Mouse (Mus musculus): Measurements from ENCODE around the gene Nkx1-2.

Gene Nkx1-2

GRCm38 (mm10) chr7:132605689-132606088 lies 6.3 kb upstream of the Nkx1-2 start:
- DNase-seq (ENCODE audit: extremely low spot score, low read depth, low spot score), result no peak

- DNase-seq (ENCODE audit: extremely low spot score, low read depth, low spot score), result no peak
Observed at GRCm38 (mm10) chr7:132604720-132605119, 5.3 kb upstream of the Nkx1-2 start.

GRCm38 (mm10) chr7:132600926-132601325 lies 1.5 kb upstream of the Nkx1-2 start:
- no peak for DNase-seq (ENCODE audit: extremely low spot score, low read depth, low spot score)

DNA sequence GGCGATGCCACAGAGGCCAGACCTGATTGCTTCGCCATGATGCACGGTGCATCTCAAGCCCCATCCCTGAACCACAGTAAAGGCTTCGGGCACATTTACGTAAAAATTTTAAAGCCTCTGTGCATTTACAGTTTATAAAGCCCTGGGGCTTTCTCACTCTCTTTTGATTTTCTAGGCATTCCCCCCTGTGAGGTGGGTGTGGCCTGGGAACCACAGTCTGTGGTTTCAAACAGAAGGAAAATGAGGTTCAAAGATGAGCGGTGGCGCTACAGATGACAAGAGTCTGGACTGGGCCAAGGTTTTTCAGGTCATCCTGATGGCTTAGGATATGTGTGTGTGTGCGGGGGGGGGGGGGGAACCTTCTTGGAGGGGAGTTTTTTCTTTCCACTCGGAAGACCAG lies 589 bp upstream of the Nkx1-2 start:
- DNase-seq (ENCODE audit: extremely low spot score, low read depth, low spot score), result no peak

- no peak for DNase-seq (ENCODE audit: extremely low spot score, low read depth, low spot score)
Observed at GRCm38 (mm10) chr7:132597251-132598041, 2.0 kb downstream of the Nkx1-2 start.

DNA sequence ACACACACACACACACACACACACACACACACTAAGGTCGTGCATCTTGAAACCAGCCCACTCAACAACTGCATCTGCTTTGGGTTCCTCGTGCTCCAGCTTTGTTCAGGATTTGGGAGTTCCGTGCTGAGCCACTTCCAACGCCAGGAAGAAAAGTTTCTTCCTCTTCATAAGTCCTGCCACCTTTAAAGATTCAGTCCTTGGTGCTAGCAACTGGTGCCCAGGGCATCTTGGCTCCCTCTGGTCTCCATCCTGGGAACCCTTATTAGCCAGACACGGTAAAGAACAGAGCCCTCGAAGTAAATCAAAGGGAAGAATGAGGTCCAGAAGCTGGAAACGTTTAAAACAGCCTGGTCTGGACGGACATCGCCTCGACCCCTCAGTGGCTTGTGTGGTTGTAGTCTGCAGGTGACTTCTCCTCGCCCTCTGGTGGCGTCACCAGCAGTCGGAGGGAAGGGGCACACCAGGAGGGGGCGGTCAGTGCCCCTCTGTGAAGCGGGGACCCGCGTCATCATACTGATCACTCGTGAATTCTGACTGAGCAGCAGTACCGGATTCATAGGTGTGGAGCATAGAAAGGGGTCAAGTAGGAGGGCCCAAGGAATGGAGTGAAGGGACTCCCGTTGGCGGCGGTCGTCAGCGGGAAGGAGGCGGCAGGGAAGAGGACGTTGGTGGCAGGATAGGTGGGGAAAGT lies 2.7 kb downstream of the Nkx1-2 start:
- DNase-seq (ENCODE audit: extremely low spot score, low read depth, low spot score), result no peak

DNA sequence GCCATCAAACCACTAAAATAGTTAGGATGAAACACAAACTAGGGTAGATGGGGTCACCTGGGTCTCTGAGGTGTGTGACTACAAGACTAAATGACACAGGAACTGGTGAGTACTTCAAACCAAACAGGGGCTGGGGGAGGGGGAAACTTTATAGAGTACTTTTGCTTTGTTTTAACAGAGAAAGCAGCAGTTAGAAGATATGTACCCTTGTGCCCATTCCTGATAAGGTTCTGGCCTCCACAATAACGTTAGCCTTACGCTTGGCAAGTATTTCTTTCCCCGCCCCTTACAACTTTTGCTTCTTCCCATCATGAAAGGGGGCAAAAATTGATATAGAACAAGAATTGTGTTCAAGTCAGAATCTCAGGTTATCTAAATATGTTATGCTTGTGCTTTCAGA lies 3.6 kb downstream of the Nkx1-2 start:
- DNase-seq (ENCODE audit: extremely low spot score, low read depth, low spot score), result no peak

GRCm38 (mm10) chr7:132594325-132594724 lies 5.1 kb downstream of the Nkx1-2 start:
- no peak for DNase-seq (ENCODE audit: extremely low spot score, low read depth, low spot score)

DNA sequence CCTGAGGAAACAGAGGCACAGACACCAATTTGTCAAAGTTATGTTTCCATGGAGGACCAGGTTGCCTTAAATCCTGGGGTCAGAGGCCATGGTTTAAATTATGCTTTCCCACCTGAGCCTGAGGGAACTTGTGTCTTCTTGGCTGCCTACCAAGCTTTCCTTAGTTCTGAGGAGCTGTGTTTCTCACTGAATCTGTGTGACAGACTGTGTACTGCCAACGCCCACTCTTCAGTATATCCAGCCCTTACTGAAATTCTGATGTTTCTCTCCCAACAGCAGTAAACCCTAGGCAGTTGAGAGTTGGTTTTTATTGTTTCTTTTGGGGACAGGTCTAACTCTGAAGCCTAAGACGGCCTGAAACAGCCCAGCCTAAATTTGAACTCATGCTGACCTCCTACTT lies 5.7 kb downstream of the Nkx1-2 start:
- no peak for DNase-seq (ENCODE audit: extremely low spot score, low read depth, low spot score)

GRCm38 (mm10) chr7:132589610-132590009 lies 9.8 kb downstream of the Nkx1-2 start:
- DNase-seq (ENCODE audit: extremely low spot score, low read depth, low spot score), result no peak

GRCm38 (mm10) chr7:132587167-132587566 lies 12.3 kb downstream of the Nkx1-2 start:
- DNase-seq (ENCODE audit: extremely low spot score, low read depth, low spot score), result no peak

DNA sequence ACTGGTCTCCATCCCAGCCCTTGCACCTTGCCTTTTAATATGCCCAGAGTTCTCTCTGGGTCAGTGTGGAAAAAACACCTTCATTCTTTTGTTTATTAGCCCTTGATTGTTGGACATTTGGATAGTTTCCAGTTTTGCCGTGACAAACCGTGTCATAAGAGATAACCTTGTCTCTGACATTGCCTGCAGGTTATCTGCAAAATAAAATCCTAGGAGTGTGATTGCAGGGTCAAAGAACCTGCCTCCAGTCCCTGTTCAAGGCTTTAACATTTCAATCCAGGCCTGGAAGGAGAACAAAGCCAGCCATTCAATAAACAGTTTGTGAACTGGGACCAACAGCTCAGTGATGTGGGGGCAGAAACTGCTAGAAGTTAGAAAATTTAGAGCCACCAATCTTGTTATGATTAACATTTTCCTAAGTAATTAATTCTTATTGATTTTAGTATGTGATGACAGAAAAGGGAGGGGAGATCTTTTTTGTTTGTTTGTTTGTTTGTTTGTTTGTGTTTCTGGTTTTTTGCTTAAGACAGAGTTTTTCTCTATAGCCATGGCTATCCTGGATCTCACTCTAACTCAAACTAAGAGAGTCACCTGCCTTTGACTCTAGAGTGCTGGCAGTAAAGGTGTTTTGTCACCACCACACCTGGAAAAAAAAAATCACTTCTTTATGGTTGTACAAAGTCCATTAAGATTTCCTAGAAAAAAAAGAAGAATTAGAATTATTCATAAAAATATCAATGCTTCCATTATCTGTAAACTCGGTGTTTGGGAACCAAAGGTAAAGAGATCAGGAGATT lies 13.5 kb downstream of the Nkx1-2 start:
- DNase-seq (ENCODE audit: extremely low spot score, low read depth, low spot score), result no peak

DNA sequence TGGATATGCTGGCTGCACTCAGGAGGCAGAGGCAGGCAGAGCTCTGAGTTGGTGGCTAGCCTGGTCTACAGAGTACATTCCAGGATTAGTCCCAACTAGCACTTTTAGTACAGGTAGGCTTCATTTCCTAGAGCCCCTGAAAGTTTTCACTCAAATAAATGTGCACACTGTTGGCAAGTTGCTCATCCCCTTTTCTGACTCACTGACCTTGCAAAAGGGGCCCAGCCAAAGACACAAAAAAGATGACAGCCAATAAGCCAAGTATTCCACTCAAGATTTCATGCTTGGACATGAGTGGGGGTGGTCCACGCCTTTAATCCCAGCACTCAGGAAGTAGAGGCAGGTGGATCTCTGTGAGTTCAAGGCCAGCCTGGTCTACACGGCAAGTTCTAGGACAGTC lies 18.0 kb downstream of the Nkx1-2 start:
- no peak for DNase-seq (ENCODE audit: extremely low spot score, low read depth, low spot score)

DNA sequence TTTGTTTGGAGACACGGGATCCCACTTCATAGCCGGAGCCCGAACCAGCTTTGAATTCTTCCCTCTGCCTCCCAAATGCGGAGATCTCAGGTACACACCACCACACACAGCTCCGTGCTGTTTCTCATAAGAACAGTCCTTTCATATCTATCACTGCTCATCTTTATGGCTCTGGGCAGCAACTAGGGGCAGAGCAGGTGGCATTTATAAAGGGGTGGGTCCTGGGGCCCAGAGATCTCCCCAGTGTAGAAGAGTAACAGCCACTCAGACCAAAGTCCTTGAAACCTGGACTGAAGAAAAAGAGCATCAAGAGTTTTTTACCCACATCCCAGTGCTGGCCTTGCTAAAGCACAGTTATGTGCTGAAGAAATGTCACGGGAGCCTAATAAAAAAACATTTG lies 18.9 kb downstream of the Nkx1-2 start:
- no peak for DNase-seq (ENCODE audit: extremely low spot score, low read depth, low spot score)

DNA sequence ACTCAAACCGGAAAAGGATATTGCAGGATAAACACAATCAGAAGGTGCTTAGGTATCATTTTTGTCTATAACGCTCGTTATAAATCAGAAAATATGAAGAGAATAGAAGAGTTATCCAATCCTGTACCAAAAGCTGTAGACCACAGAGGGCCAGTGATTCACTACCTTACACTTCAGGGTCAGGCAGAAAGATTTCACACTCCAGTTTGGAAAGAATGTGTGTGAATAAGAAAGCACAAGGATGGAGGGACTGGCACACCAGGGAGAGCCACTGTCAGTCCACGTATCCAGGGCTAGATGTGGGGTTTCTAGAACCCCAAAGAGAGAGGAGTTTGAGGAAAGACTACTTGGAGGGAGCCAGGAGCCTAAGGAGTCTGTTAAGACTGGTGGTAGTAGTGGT lies 22.5 kb downstream of the Nkx1-2 start:
- no peak for DNase-seq (ENCODE audit: extremely low spot score, low read depth, low spot score)

- DNase-seq (ENCODE audit: extremely low spot score, low read depth, low spot score), result peak; percentile 62
Observed at GRCm38 (mm10) chr7:132576116-132576650, 23.3 kb downstream of the Nkx1-2 start, which contains the start of gene Oat. TSS of gene Oat (minus strand) at chr7:132576398.

GRCm38 (mm10) chr7:132575623-132576022 lies 23.8 kb downstream of the Nkx1-2 start:
- DNase-seq (ENCODE audit: extremely low spot score, low read depth, low spot score), result peak; percentile 72

DNA sequence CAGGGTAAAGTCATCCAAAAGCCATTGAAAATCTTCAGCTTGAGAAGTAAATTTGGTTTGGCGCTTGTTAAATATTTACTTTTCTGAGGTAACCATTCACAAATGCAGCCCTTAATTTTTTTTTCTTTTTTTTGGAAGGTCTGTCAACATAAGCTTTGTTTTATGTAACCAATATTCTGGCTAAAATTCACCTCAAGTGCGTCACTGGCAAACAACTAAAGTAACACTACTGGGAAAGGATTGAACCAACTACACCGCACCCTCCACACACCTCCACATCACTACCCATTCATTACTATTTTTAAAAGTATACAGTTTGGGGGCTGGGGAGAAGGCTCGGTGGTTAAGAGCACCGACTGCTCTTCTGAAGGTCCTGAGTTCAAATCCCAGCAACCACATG lies 24.8 kb downstream of the Nkx1-2 start:
- DNase-seq (ENCODE audit: extremely low spot score, low read depth, low spot score), result no peak

- DNase-seq (ENCODE audit: extremely low spot score, low read depth, low spot score), result no peak
Observed at GRCm38 (mm10) chr7:132573205-132573604, 26.2 kb downstream of the Nkx1-2 start.

- no peak for DNase-seq (ENCODE audit: extremely low spot score, low read depth, low spot score)
Observed at GRCm38 (mm10) chr7:132572738-132573137, 26.7 kb downstream of the Nkx1-2 start.

- no peak for DNase-seq (ENCODE audit: extremely low spot score, low read depth, low spot score)
Observed at GRCm38 (mm10) chr7:132571481-132571880, 28.0 kb downstream of the Nkx1-2 start.

Measured in hindlimb bud, embryonic 11.5 days (tissue).